Mouse (Mus musculus) embryonic fibroblast, embryonic 13.5 days (primary cell): ENCODE results near the gene Denr. TPM values are rescaled to one million over a fixed set of nuclear protein-coding genes. Genes with fewer than 3 reads are reported as not detected.

Experiments
- H3K27ac ChIP-seq: 2 replicates; pipeline ENCODE4 v1.5.1; 2012; ENCODE audit warnings: low read length, control low read depth, inconsistent platforms; ENCODE audit not compliant: insufficient read depth
- H3K4me1 ChIP-seq: 2 replicates; pipeline ENCODE4 v1.6.1; 2011; ENCODE audit warnings: low read length; ENCODE audit not compliant: control insufficient read depth, insufficient read depth
- H3K4me3 ChIP-seq: 2 replicates; pipeline ENCODE4 v1.5.1; 2011; ENCODE audit warnings: mild to moderate bottlenecking, control low read depth, low read length; ENCODE audit not compliant: insufficient read depth
- CTCF ChIP-seq: IDR thresholded peaks from 2 replicates; pipeline ENCODE4 v1.5.1; 2011; ENCODE audit warnings: mild to moderate bottlenecking, control low read depth, low read length, moderate library complexity, borderline replicate concordance; ENCODE audit not compliant: insufficient read depth
- POLR2A ChIP-seq: IDR thresholded peaks from 2 replicates; pipeline ENCODE4 v1.6.1; 2011; ENCODE audit warnings: low read depth, mild to moderate bottlenecking, control low read depth, low read length, moderate library complexity
- polyA plus RNA-seq: library from polyadenylated mRNA; stranded (reverse); fragments of >200 nt; gene quantifications from 2 replicates; pipeline ENCODE4 v1.2.4, GENCODE M21; 2011; ENCODE audit warnings: low read depth; ENCODE audit not compliant: missing spikeins, insufficient read length

Denr gene
- polyA plus RNA-seq, 1 experiment, result 110 TPM

DNA sequence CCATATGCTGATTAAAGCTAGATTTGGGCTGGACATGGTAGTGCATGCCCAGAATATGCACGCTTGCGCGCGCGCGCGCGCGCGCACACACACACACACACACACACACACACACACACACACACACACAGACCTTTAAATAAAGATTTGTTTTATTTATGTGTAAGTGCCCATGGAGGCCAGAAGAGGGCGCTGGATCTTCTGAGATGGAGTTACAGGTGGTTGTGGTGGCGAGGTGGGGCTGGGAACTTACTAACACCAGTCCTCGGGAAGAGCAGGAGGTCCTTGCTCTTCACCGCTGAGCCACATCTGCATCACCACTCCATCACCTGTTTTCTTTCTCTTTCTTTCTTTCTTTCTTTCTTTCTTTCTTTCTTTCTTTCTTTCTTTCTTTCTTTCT, 26.2 kb upstream of the Denr start:
- no peak for TF ChIP-seq CTCF
- TF ChIP-seq POLR2A, result no peak
- no peak overlapping the region for H3K4me3 ChIP-seq
- H3K4me1 ChIP-seq, result no peaks in the 10 kb centered on the region; the same call in 1 of the 2 replicates
- H3K27ac ChIP-seq, result no peak overlapping the region

DNA sequence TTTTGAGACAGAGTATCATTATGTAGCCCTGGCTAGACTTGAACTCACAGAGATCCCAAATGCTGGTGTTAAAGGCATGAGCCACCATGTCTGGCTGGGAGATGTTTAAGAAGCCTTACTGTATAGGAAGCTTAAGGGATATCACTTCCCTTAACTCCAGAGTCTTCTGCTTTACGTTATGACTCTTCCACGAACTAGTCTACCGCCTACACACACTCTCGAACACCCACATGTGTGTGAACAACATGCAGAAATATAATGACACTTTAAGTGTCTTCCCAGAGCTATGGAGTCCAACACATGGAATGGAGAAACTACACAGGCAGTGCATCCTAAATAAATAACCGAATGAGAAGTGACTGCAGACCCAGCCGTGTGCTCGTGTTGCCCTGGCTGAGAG, 23.1 kb upstream of the Denr start:
- H3K4me3 ChIP-seq, result no peak overlapping the region
- no peaks in the 10 kb centered on the region; the same call in 1 of the 2 replicates for H3K4me1 ChIP-seq
- no peak overlapping the region for H3K27ac ChIP-seq
- TF ChIP-seq CTCF (no peak), POLR2A (no peak)

DNA sequence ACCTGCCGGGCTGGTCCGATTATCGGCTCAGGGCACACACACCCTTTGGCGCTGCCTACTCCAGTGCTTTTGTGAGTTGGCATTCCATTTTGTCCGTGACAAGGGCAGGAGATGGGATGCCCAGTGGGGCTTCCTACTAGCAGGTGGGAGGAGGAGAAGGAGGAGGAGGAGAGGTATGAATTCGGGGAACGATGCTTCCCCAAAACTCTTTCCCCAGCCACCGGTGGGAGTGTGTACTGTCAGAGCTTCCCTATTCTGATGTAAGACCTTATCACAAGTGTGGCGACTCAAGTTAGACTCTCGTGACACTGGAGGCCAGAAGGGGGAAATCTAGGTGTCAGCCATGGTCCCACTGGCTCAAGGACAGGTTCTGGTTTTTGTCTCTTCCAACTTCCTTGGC, 22.6 kb upstream of the Denr start:
- Histone ChIP-seq H3K4me3 (no peak overlapping the region), H3K27ac (no peak overlapping the region), H3K4me1 (no peaks in the 10 kb centered on the region; the same call in 1 of the 2 replicates)
- TF ChIP-seq POLR2A, result no peak
- TF ChIP-seq CTCF, result no peak

DNA sequence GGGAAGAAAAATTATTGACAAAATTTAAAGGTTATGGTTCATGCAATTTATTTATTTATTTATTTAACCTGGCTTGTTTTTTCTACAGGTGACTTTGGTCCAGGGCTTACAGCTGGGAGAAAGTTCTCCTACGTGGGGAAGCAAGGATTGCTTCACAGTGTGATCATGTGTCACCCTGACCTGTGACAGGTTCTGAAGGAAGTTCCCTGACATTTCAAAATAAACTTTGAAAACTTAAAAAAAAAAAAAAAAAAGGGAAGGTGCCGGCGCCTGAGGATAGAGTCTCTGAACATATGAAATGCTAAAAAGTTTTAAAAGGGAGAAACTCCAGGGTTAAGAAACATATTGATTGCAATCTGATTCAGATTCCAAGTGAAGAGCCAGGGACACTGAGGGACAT, 20.6 kb upstream of the Denr start:
- no peak overlapping the region for H3K27ac ChIP-seq
- no peak for TF ChIP-seq CTCF
- no peak for TF ChIP-seq POLR2A
- no peaks in the 10 kb centered on the region for H3K4me1 ChIP-seq
- no peak overlapping the region for H3K4me3 ChIP-seq

DNA sequence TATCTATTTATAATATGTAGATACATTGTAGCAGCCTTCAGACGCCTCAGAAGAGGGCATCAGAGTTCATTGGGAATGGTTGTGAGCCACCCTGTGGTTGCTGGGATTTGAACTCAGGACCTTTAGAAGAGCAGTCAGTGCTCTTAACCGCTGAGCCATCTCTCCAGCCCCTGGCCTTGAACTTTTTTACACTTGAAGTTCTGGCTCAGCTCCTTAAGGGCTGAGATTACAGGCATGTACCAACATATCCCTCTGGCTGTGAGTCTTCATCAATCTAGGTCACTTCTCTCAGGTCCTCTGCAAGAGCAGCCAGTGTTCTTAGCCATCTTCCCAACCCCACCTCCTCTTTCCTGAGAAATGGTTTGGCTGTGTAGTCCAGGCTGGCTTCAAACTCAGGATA, 16.7 kb upstream of the Denr start:
- no peak overlapping the region for H3K4me3 ChIP-seq
- no peaks in the 10 kb centered on the region for H3K4me1 ChIP-seq
- TF ChIP-seq CTCF, result no peak
- no peak for TF ChIP-seq POLR2A
- H3K27ac ChIP-seq, result no peak overlapping the region

DNA sequence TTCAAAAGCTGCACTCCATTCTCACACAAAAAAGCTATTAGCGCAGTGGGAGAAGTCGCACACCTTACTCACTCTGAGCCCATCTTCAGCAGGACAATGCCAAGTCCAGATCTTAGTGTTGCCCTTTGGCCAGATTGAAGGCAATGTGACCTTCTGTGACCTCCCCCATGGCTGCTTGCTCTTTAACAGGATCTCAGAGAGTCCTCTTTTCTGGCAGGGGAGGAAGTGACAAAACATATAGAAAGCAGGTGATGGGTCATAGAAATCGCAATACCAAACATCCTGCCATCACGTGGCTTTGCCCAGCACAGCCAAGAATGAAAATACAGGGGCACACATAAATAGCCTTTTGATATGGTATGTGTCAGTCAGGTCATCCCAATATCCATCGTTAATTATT, 16.0 kb upstream of the Denr start:
- no peak for TF ChIP-seq POLR2A
- no peak for TF ChIP-seq CTCF
- Histone ChIP-seq H3K27ac (no peak overlapping the region), H3K4me1 (no peaks in the 10 kb centered on the region), H3K4me3 (no peak overlapping the region)

DNA sequence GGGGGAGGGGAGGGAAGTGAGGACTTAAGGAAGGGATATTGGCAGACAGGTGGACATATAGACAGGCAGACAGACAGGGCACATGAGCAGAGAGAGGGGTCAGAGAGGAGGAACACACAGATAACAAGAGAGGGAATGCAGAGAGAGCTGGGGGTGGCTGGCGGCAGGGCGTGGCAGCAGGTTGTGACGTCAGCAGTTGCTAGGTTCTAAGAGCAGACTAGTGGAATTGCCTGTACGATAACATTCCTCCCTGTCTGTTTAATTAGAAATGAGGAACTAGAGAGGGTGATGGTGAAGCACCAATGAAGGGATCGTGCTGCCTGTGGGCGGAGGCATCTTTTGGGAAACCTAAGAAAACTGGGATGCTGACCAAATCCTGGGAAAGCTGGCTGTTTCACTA, 15.3 kb upstream of the Denr start:
- no peak overlapping the region for H3K27ac ChIP-seq
- no peak for TF ChIP-seq CTCF
- TF ChIP-seq POLR2A, result no peak
- no peak overlapping the region for H3K4me3 ChIP-seq
- H3K4me1 ChIP-seq, result no peaks in the 10 kb centered on the region

DNA sequence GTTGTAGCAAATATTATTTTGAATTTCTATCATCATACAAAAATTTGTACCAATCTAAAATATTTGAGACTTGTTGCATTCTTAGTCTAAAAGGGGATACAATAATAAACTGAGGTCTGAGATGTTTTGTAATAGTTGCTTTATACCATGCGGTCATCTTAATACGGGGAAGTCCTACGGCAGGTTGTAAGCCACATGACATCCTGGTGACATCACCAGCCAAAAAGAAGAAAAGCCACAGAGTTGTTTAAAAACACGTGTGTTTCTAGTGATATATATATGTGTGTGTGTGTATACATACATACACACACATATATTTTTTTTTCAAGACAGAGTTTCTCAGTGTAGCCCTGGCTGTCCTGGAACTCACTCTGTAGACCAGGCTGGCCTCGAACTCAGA, 13.5 kb upstream of the Denr start:
- Histone ChIP-seq H3K4me1 (no peaks in the 10 kb centered on the region), H3K27ac (no peak overlapping the region), H3K4me3 (no peak overlapping the region)
- TF ChIP-seq POLR2A (no peak), CTCF (no peak)

DNA sequence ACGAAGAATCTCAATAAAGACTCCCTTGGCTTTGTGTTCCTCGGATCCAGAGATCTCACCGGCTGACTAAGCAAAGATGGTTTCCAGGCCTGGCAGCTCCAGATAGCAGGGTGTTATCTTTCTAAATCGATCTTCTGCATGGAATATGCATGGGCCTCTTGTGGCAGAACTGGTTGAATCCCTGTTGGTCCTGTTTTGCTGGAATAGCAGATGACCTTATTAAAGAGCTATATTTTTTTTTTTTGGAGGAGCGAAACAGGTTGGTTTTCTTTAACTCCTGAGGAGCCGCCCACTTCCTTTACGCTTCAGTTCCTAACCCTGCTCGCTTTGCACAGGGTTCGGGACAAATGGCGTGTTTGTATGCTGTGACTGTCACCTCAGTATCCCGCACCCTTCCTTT, 10.6 kb upstream of the Denr start:
- Histone ChIP-seq H3K27ac (no peak overlapping the region), H3K4me3 (no peak overlapping the region), H3K4me1 (no peaks in the 10 kb centered on the region)
- TF ChIP-seq CTCF, result no peak
- TF ChIP-seq POLR2A, result no peak

DNA sequence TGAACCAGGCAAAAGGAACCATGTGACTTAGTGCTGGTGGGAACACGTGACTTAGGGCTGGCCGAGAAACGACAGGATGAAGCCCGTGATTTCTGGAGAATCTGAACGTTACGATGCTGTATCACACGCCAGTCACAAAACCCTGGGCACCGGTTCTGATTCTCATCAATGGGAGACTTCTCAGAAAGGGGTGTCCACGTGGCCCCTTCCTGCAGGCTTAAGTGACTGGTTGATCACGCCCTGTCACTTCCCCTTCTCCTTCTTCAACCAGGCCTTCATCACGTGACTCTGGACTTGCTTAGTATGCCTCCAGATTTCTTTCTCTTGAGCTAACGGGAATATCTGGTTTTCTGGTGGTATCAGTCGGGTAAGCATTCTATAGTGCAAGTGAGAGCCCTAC, 9.6 kb upstream of the Denr start:
- Histone ChIP-seq H3K4me3 (no peak overlapping the region), H3K27ac (no peak overlapping the region), H3K4me1 (no peaks in the 10 kb centered on the region)
- TF ChIP-seq CTCF (no peak), POLR2A (no peak)
